Mouse (Mus musculus): Measurements from ENCODE around the gene Npas3.

The Npas3 gene

DNA sequence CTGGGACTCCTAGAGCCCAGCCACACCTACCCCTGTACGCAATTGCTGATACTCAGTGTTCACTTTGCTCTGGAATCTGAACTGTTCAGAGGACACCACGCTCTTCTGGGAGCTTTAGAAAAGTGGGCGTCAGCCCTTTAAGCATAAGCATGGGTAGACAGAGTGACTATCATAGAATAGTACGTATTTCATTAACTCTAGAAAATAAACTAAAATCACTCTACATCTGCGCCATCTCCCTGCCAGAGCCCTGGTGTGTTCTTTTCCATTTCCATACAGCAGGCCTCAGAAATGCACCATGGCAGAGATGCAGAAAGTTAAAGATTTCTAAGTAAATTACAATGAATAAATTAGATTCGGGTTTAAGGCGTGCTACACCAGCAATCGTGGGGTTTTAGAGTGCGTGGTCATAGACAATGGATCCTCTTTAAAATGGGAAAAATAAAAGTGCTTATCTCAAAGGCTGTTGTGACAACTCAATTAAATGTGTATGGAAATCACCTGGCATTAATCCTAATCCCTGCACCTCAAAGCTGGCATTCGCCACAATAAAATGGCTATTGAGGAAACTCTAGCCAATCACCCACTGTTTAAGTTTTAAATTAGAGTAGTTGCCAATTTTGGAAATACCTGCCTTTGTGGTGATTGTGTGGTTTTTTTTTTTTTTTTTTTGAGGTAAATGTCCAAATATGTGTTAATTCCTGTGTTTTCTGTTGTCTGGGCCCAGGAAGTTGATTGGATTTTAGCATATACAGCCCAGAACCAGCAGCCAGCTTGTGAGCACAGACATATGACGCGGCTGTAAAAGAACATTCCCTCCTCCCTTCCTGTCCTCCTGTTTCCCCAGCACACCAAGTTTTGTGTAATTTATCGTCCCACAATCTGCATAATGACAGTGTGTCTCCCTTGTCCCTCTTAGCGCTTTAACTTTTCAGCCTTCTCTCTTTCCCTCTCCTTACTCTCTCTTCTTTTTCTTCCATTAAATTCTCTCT, 737.7 kb downstream of the Npas3 start:
- in situ Hi-C loops (cut with MseI, MboI), result no loop called here

DNA sequence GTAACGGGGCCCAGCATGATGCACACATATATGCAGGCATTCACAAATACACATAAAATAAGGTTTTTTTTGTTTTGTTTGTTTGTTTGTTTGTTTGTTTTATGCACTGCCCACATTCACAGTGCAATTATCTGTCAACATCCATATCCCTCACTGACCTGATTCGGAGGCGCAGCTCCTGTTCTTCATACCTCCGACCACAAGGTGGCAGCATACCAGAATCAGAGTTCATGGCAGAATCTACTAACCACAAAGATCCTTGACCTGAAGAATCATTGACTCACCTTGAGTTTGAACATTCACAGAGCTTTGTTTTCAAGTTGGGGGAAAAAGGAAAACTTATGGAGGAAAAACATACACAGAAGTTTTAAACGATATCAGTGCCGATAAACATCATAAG, 743.9 kb downstream of the Npas3 start:
- in situ Hi-C loops (cut with MseI, MboI), result no loop called here

DNA sequence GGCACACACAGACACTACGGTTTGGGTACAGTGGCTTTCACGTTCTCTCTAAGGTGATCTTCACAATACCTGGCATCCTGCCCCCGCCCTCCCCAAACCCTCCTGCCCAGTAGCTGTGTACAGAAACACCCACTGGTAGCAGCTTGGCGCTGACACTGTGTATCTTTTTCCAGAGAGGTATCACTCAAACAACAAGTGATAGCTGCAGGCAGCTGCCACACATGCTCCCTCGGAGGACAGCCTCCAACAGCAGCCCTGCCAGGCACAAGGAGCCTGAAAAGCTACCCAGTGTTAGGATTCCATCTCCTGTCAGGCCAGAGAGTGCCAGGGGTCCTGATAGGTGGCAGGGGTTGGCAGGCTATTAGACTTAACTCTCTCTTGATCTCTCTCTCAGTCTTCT, 747.2 kb downstream of the Npas3 start:
- in situ Hi-C loops (cut with MseI, MboI), result no loop called here

DNA sequence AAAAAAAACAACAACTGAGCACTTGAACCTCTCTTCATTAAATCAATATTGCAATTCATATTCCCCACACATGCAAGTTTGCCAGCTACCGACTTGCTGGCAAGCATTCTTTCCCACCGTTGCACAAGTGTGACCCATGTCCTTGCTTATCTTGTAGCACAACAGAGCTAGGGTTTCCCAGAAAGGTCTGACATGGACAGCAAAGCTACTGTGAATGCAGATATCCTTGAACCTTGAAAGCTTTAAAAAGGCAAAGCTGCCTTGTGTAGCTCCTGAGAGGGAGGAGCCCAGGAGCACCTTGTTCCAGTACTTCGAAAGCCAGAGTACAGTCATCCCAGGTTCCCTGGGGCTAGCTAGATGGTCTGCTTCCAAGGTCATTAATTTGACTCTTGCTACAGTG, 748.7 kb downstream of the Npas3 start:
- in situ Hi-C loops (cut with MseI, MboI), result no loop called here

DNA sequence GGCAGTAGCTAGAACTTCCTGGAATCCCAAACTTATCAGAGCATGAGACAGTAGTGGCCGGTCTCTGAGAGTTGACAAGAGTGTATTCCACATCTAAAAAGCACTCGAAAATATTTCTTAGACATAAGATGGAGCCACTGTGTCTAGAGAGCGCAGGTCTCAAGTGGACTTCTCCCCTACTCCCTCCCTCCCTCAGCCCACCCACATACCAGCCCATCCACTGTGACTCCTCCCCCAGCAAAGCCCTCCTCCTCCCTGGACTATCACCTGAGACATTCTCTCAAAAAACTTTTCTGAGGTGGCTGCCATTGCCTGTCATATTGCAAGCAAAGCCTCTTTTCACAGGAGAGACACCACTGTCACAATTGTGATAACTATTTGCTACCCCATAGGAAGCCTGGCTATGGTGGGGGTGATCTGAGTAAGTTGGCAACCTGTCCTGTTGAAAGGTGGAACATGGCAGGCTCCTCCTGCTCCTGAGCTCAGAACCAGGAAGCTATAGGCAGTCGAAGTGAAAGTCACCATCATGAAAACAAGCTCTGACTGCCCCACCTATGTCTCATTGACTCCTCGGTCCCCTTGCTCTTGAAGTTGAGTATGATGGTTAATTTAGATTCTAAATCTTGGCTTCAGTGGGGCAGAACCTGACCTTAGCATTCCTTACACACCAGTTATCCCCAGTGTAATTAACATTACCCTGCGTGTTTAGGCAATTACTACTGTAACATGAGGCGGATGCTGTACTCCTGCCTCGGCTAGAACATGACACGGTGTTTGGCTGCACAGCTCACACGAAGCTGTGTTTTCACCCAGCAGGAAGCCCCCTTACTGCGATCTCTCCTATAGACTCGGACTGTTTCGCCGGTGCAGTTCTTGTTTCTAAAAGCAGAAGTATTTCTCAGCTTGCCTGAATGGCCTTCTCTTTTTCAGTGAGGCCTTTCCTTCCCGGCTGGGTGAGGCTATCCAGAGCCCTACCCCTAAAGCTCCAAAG, 751.5 kb downstream of the Npas3 start:
- in situ Hi-C loops (cut with MseI, MboI), result no loop called here

DNA sequence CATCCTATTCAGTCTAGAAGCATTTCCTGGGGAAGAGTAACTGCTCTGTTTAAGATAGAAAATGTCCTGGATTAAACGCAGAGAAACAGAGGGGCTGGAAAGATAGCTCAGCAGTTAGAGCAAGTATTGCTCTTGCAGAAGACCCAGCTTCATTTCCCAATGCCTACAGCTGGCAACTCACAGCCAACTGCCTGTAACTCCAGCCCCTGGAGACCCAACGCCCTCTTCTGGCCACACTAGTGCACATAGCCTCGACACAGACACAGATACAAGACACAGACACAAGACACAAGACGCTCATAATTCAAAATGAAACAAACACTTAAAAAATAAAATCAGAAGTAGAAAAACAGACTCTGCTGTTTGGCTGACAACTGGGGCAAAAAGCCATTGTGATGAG, 754.0 kb downstream of the Npas3 start:
- in situ Hi-C loops (cut with MseI, MboI), result no loop called here

DNA sequence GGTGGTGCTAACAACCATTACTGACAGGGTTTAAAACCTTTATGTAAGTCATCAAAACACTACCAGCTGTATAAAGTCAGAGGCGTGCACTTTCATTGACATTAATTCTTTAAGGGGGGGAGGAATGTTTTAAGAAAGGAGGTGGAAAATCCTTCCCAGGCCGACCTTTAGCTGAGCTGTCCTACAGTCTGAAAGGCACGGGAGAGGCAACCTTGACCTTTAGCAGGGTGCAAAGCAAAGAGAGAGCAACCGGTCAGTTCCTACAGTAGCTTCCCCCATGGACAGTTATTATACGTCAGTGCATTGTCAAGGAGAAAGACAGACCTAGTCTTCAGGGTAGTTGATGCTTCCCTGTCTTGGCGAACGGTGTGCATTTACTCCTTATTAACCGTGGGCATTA, 756.1 kb downstream of the Npas3 start:
- in situ Hi-C loops (cut with MseI, MboI), result no loop called here

DNA sequence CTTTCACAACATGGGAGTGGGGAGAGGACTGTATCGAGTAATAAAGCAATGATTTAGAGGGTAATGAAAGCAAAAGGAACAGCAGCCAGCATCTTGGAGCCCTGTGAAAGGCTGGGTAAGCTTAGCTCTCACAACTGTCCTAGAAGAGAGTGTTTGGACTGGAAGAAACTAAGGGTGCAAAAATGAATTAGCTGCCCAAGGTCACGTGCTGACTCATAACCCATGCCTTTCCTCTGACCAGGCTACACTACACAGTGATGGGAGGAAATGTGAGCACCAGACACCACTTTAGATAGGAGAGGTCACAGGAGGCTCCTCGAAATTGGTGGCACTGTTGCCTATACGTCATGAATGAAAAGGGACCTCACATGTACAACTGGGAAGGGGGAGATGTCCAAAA, 757.1 kb downstream of the Npas3 start:
- in situ Hi-C loops (cut with MseI, MboI), result no loop called here

DNA sequence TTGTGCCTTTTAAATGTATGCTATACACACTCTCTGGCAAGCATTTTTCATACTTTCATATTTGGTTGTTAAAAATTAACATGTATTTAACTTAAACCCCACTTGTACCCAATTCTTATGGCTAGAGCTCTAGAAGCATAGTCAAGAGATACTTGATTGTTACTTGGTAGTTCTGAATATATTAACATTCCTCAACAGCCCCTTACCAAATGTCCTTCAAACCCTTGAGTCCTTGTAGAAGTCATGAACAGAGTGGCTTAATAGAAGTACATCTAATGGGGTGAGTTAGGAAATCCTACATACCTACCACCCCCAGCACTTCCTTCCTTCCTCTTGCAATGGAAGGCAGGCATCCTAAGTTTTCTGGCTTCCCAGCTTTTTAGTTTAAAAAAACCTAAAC, 766.8 kb downstream of the Npas3 start:
- in situ Hi-C loops (cut with MseI, MboI), result no loop called here

DNA sequence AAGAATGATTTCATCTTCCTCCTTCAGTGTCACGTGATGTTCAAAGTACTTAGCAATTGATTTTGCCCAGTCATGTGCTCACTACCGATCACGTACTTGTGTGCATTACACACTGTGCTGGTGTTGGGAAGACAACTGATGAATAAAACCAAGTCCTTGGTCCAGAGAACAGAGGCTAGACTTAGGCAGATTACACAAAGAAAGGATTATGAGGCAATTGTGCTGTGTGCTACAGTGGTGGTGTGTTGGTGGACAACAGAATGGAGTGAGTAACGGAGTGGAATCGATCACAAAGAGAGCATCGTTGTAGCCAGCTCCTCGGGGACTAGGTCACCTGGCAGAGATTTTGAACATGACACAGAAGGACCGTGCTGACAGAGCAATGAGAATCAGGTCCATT, 769.5 kb downstream of the Npas3 start:
- in situ Hi-C loops (cut with MseI, MboI), result no loop called here

DNA sequence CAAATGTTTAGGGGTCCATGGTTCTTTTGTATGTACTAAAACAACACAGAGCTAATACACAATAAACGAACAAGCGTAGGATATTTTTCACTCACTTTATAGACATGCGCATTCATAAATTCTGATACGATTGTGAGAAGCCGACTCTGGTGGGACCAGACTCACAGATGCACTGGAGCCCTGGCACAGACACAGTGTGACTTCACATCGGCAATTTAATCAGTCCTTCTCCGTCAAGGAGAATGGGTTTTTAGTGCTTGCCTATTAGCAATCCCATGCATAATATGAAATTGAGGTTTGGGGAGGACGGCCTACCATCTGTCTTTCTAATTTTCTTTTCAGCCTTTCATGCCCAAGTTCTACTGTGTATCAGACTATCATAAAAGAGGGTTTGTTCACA, 771.5 kb downstream of the Npas3 start:
- in situ Hi-C loops (cut with MseI, MboI), result no loop called here

DNA sequence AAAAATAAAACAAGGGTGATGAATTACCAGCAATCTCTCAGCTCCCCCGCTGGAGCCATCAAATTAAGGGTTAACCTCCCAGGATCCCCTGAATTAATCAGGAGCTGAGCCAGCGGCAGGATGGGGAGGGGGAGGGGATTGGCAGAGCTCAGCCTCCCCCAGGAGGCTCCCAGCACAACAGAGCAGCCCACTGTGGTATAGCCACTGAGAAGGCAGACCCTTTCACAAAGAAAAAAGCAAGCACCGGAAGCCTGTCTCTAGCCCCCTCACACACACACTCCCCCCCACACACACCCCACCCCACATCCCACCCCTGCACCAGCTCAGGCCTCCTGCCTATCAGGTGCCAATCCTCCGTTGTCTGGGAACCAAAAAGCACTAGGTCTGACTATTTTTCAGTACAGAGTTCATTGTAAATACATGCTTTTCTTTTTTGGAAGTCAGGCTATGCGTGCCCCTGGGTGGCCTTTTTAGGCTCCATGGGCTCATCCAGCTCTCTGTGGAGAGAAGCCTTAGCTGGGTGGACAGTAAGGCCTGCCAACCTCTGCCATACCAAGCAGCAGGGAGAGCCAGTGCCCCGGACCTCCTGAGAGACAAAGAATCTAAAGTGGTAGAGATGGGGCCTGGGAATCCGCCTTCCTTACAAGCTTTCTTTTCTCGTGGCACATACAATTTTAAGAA, 786.3 kb downstream of the Npas3 start:
- in situ Hi-C loops (cut with MseI, MboI), result no loop called here

DNA sequence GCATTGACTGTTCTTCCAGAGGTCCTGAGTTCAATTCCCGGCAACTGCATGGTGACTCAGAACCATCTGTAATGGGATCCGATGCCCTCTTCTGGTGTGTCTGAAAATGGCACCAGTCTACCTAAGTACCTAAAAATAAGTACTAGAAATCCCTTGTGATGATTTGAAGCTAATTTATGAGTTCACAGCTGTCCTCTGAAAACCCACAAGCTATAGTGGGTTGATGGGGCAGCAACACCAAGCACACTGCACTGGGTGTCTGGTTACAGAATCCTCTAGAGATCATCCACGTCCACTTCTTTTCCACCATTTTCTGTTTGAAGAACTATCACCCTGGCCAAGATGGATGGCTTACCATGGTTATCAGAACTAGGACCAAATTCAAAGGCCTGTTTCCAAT, 789.1 kb downstream of the Npas3 start:
- in situ Hi-C loops (cut with MseI, MboI), result no loop called here

DNA sequence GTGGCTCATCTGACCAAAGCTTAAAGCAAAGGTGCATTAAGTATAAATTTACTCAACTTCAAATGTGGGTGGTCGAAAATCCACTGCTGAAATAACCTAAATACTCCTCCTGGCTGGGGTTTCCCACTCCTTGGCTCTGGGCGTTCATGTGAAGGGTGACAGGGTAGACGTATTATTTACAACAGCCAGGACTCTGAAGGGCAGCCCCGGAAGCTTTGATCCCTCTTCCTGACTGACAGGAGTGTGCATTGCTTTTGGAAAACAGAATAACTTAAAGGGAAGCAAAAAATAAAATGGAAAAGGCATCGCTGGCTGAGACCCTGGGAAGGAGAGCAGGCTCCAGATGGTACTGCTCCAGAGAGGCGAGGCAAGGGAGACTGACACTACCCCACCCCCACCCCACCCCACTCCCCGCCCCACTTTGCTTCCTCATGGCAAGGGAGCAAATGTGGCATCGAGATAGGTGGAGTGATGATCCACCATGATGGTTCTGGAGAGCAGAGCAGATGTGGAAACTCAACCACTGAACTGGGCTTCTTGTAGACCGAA, 794.6 kb downstream of the Npas3 start:
- in situ Hi-C loops (cut with MseI, MboI), result no loop called here

DNA sequence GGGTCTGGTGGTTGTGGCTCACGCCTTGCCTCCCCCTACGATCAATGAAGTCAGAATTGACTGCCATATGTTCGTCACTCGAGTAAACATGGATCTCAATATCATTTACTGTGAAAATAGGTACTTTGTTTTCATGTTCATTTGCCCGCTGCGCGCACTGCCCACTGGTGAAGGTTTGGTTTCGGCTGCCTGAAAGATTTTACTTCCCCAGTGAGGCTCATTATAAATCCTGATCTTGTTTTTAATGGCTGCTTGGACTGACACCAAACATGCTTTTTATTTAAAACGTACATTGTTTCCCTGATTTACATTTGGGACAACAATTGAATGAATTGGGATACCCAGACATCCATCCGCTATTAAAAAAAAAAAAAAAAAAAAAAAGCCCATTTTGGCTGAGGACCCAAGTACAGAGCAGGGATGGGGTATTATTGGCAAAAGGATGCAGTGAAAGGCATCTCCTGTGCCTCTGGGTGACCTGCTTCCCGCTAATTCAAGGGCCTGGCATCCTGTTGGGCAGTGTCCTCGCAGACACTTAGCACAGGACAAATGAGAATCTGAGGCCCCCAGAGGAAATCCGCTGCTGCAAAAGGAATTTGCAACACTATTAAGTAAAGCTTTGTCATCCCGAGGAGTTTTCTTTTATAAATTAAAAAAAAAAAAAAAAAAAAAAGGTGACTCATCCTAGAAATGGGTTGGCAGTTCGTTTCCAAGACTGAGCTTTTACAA, 796.3 kb downstream of the Npas3 start:
- in situ Hi-C loops (cut with MseI, MboI), result no loop called here

DNA sequence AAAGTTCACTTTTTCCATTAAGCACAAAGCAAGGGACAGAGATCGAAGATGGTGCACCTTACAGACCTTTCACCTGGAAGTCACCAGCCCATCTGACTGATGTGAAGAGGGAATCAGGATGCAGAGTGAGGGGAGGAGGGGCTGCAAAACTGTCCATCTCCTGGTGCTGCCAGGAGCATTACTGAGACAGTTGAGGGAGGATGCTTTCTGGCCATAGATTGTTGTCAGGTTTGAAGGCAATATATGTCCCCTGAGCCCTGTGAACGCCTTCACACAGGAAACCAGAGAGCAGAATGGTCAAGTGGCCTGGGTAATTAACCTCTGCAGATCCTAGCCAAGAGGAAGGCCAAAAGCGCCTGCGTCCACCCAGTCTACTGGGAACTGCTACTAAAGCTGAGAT, 796.9 kb downstream of the Npas3 start:
- in situ Hi-C loops (cut with MseI, MboI), result no loop called here

DNA sequence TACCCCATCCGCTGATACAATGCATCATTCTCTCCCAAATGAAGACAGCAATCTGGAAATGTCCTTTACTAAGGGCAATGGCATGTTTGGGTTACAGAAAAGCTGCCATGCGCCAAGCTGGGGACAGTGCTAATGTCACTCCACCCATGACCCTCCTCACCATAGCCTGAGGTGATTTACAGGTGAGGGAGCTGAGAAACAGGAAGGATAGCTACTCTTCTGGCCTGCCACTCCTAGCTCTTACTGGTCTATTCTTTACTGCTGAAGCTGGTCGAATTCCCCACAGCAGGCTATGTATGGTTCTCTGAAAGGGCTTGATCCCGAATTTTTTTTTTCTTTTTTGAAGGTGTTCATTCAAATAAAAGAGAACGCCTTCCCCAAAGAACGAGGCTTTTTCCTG, 798.3 kb downstream of the Npas3 start:
- in situ Hi-C loops (cut with MseI, MboI), result no loop called here

DNA sequence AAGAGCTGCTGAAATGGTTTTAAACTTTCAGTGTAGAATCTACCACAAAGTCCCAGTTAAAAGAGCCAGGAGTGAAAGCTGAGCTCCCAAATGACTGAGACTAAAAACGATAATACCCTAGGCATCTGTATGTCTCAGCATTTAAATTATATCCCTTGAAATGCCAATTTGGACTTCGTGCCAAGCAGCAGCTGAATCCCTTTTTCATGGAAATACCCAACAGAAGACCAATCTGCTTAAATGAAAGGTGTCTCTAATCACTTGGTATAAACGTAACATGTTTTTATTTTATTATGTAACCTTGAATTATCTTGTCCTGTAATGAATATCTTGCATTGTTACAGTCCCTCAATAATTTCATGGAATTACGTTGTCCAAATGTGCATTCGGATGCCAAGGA, 799.6 kb downstream of the Npas3 start:
- in situ Hi-C loops (cut with MseI, MboI), result no loop called here

DNA sequence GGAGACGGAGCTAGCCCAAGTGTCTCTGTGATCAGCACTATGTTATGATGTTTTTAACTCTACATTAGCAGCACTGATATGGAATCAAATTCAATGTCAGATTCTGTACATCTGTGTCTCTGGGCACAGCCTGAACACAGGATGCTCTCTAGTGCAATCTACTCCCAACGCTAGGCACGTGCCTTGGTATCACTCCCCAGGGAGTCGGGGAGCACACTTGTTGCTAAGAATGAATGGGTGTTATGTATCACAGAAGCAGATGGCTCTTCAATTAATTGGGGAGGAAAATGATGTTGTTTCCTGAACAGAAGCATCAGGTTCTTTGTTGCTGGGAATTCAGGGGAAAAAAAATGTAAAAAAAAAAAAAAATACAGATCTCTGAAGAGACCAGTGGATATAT, 801.4 kb downstream of the Npas3 start:
- in situ Hi-C loops (cut with MseI, MboI), result loop anchor here (25.0 kb wide), 1 partner anchor 1138 kb away; no protein-coding TSS in a partner anchor

DNA sequence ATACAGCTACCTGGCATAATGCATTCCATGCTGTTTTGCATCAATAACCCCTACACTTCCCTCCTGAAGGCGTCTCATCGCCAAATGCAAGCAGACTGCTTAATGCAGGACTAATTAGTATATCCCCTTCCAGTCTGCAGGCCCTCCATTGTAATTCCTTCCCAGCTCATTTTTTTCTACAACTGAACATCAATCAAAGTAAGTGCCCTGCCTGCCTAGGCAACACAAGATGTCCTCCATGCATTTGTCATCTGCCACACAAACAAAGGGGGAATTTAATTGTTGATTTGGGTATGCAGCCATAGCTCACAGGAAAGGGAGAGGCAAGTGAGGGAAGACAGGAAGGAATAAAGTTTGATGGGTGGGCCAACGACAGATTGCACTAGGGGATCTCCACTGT, 804.5 kb downstream of the Npas3 start:
- in situ Hi-C loops (cut with MseI, MboI), result loop anchor here (25.0 kb wide), 1 partner anchor 1141 kb away; no protein-coding TSS in a partner anchor

DNA sequence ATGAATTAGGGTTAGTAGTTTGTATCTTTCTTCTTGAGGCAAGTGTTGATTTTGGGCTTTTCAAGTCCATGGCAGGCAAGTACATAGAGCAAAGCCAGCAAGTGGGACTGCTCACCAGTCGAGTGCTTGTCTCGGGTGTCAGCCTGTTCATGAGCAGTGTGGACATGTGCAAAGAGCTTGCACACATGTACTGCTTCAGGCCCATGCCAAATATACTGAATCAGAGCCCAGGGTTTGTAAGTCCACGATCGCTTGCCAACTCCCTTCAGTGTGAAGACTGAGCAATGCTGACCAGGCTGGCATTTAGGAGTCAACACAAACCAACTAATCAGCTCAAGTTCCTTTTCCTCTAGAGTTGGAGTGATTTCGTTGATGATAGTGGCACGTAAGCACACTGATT, 805.1 kb downstream of the Npas3 start:
- in situ Hi-C loops (cut with MseI, MboI), result loop anchor here (25.0 kb wide), 1 partner anchor 1141 kb away; no protein-coding TSS in a partner anchor
